ENCODE assay signal across 8 mouse cellular contexts in genomic region chr3:89395419-89395805, GRCm38 (mm10). TPM values are rescaled to one million over a fixed set of nuclear protein-coding genes. Genes with fewer than 3 reads are reported as not detected.
A peak's percentile ranks its signal among the peaks of the same experiment; 100 is the strongest.
DNase-seq lines count a peak whose midpoint lies in the region; ATAC-seq and TF ChIP-seq lines count a peak whose summit lies in the region.

No protein-coding gene starts in this region.

- peak overlapping the region; percentile 65 for H3K4me3 ChIP-seq in kidney, adult 2 months (ENCODE audit: insufficient read depth, low read depth, low read length)
- H3K4me3 ChIP-seq in embryonic facial prominence, embryonic 11.5 days (ENCODE audit: low read depth, low read length): peak overlapping the region; percentile 45
- peak overlapping the region; percentile 77 for H3K4me3 ChIP-seq in intestine, embryonic 16.5 days (ENCODE audit: low read length)
- H3K4me3 ChIP-seq in midbrain, embryonic 15.5 days: peak overlapping the region; percentile 46; the same call in 1 of the 2 replicates

- no peak for TF ChIP-seq CTCF in kidney, adult 2 months (conservative IDR thresholded peaks at IDR 0.05; ENCODE audit: insufficient read depth, insufficient read length, low read depth, low read length)

- peak; percentile 32 for DNase-seq in kidney, adult 2 months
- no peak for DNase-seq in kidney, adult 8-10 months
- DNase-seq in embryonic facial prominence, embryonic 11.5 days (ENCODE audit: low spot score): peak; percentile 28
- DNase-seq in left cerebral cortex, postnatal 25 days (ENCODE audit: low spot score in 2 of 2): no peak
- no peak for DNase-seq in frontal cortex, postnatal 10 days (ENCODE audit: low spot score in 2 of 2)
- DNase-seq in ovary, adult 18-20 months (ENCODE audit: low spot score): no peak

- H3K9ac ChIP-seq in embryonic facial prominence, embryonic 11.5 days (replicated peaks; ENCODE audit: low read length): peak overlapping the region; percentile 50; the same call in 1 of the 2 replicates
- peak overlapping the region; percentile 78 for H3K9ac ChIP-seq in intestine, embryonic 16.5 days (ENCODE audit: low read depth, low read length)
- no peak overlapping the region for H3K9ac ChIP-seq in midbrain, embryonic 15.5 days

- TF ChIP-seq POLR2A in kidney, adult 2 months (IDR thresholded peaks at IDR 0.05; ENCODE audit: low read depth, low read length): no peak

- H3K27ac ChIP-seq in kidney, adult 2 months (ENCODE audit: insufficient read depth, low read depth, low read length): peak overlapping the region; percentile 93
- H3K27ac ChIP-seq in embryonic facial prominence, embryonic 11.5 days (replicated peaks; ENCODE audit: low read depth, low read length): no peak overlapping the region
- H3K27ac ChIP-seq in intestine, embryonic 16.5 days (ENCODE audit: low read length): peak overlapping the region; percentile 97
- no peak overlapping the region for H3K27ac ChIP-seq in midbrain, embryonic 15.5 days

- no peak for ATAC-seq in embryonic facial prominence, embryonic 11.5 days (replicated peaks; ENCODE audit: insufficient number of reproducible peaks, low FRiP score, low TSS enrichment, low read depth)
- ATAC-seq in intestine, embryonic 16.5 days: no peak
- no peak for ATAC-seq in midbrain, embryonic 15.5 days (replicated peaks)

- peak overlapping the region; percentile 83 for H3K4me2 ChIP-seq in embryonic facial prominence, embryonic 11.5 days (ENCODE audit: low read depth, low read length)
- H3K4me2 ChIP-seq in intestine, embryonic 16.5 days (ENCODE audit: low read depth, low read length): peak overlapping the region; percentile 99
- peak overlapping the region; percentile 100 for H3K4me2 ChIP-seq in midbrain, embryonic 15.5 days

- H3K27me3 ChIP-seq in kidney, adult 2 months (replicated peaks; ENCODE audit: control insufficient read depth, insufficient read depth, low read length): no peaks in the 10 kb centered on the region
- H3K27me3 ChIP-seq in embryonic facial prominence, embryonic 11.5 days (ENCODE audit: control insufficient read depth, insufficient read depth, low read length): peaks cover 20% of the 10 kb centered on the region
- H3K27me3 ChIP-seq in intestine, embryonic 16.5 days (replicated peaks; ENCODE audit: control insufficient read depth, insufficient read depth, low read length): no peaks in the 10 kb centered on the region
- H3K27me3 ChIP-seq in midbrain, embryonic 15.5 days (replicated peaks): peaks cover 24% of the 10 kb centered on the region

- peaks cover 13% of the 10 kb centered on the region; the same call in 1 of the 2 replicates for H3K4me1 ChIP-seq in kidney, adult 2 months (ENCODE audit: control insufficient read depth, insufficient read depth, low read length)
- H3K4me1 ChIP-seq in embryonic facial prominence, embryonic 11.5 days (ENCODE audit: control insufficient read depth, insufficient read depth, low read length): peaks cover 16% of the 10 kb centered on the region
- peaks cover 29% of the 10 kb centered on the region for H3K4me1 ChIP-seq in intestine, embryonic 16.5 days (ENCODE audit: control insufficient read depth, insufficient read depth, low read length)
- peaks cover 65% of the 10 kb centered on the region for H3K4me1 ChIP-seq in midbrain, embryonic 15.5 days

- H3K36me3 ChIP-seq in kidney, adult 2 months (ENCODE audit: control insufficient read depth, insufficient read depth, low read length): no peaks in the 10 kb centered on the region
- H3K36me3 ChIP-seq in embryonic facial prominence, embryonic 11.5 days (replicated peaks; ENCODE audit: control insufficient read depth, insufficient read depth, low read depth, low read length): no peaks in the 10 kb centered on the region
- no peaks in the 10 kb centered on the region for H3K36me3 ChIP-seq in intestine, embryonic 16.5 days (ENCODE audit: control insufficient read depth, insufficient read depth, low read length)
- no peaks in the 10 kb centered on the region for H3K36me3 ChIP-seq in midbrain, embryonic 15.5 days (replicated peaks)

- intact Hi-C loops in left cerebral cortex, postnatal 25 days (cut with DNase I): no loop called here

- no peaks in the 10 kb centered on the region for H3K9me3 ChIP-seq in embryonic facial prominence, embryonic 11.5 days (replicated peaks; ENCODE audit: control insufficient read depth, low read length)
- H3K9me3 ChIP-seq in intestine, embryonic 16.5 days (ENCODE audit: control insufficient read depth, low read length): no peaks in the 10 kb centered on the region
- H3K9me3 ChIP-seq in midbrain, embryonic 15.5 days: no peaks in the 10 kb centered on the region

- 7% methylated on average over 10 of the region's 10 CpGs for WGBS in kidney, adult 2 months
- WGBS in embryonic facial prominence, embryonic 11.5 days: under 1% methylated on average over 10 of the region's 10 CpGs
- 3% methylated on average over 10 of the region's 10 CpGs for WGBS in intestine, embryonic 16.5 days
- WGBS in midbrain, embryonic 15.5 days: 5% methylated on average over 10 of the region's 10 CpGs

RNA-seq across cellular contexts. Expression of gene Zbtb7b, which starts 0.8 kb away (rescaled TPM):
- polyA plus RNA-seq in kidney, adult 2 months (2012; rRNA removed): 54.3 and 58.8 TPM in 2 replicates
- polyA plus RNA-seq in embryonic facial prominence, embryonic 11.5 days (2014; fragmentation: Nextera tagmentation; extraction: Ambion mirVana): 0.49 and 1.1 TPM in 2 replicates
- 10.0 and 11.3 TPM in 2 replicates for polyA plus RNA-seq in intestine, embryonic 16.5 days (2015; fragmentation: Nextera tagmentation; extraction: Ambion mirVana)
- polyA plus RNA-seq in midbrain, embryonic 15.5 days (2015; fragmentation: Nextera tagmentation; extraction: Ambion mirVana): 0.59 and 0.64 TPM in 2 replicates
- 10 to 100 TPM; 11.9 to 14.8 TPM for total RNA-seq in left cerebral cortex, postnatal 25 days (2021)

RNA-seq across cellular contexts. Expression of gene Lenep, which starts 7.2 kb away (rescaled TPM):
- 0.15 TPM in 1 of 2 replicates, not detected in the other for polyA plus RNA-seq in kidney, adult 2 months (2012; rRNA removed)
- polyA plus RNA-seq in embryonic facial prominence, embryonic 11.5 days (2014; fragmentation: Nextera tagmentation; extraction: Ambion mirVana): 0.80 TPM in 1 of 2 replicates, not detected in the other
- not detected in 2 replicates for polyA plus RNA-seq in intestine, embryonic 16.5 days (2015; fragmentation: Nextera tagmentation; extraction: Ambion mirVana)
- polyA plus RNA-seq in midbrain, embryonic 15.5 days (2015; fragmentation: Nextera tagmentation; extraction: Ambion mirVana): 0.22 and 2.3 TPM in 2 replicates
- total RNA-seq in left cerebral cortex, postnatal 25 days (2021): 1 to 10 TPM in 1 of 2 experiments, not detected in 1; 3.0 TPM

RNA-seq across cellular contexts. Expression of gene Flad1, which starts 16.3 kb away (rescaled TPM):
- 54.6 and 56.7 TPM in 2 replicates for polyA plus RNA-seq in kidney, adult 2 months (2012; rRNA removed)
- polyA plus RNA-seq in embryonic facial prominence, embryonic 11.5 days (2014; fragmentation: Nextera tagmentation; extraction: Ambion mirVana): 23.8 and 24.4 TPM in 2 replicates
- polyA plus RNA-seq in intestine, embryonic 16.5 days (2015; fragmentation: Nextera tagmentation; extraction: Ambion mirVana): 44.5 and 53.2 TPM in 2 replicates
- polyA plus RNA-seq in midbrain, embryonic 15.5 days (2015; fragmentation: Nextera tagmentation; extraction: Ambion mirVana): 35.9 and 36.5 TPM in 2 replicates
- 10 to 100 TPM; 32.6 to 32.9 TPM for total RNA-seq in left cerebral cortex, postnatal 25 days (2021)

RNA-seq across cellular contexts. Expression of gene Cks1b, which starts 22.8 kb away (rescaled TPM):
- 6.8 and 7.3 TPM in 2 replicates for polyA plus RNA-seq in kidney, adult 2 months (2012; rRNA removed)
- 648 and 668 TPM in 2 replicates for polyA plus RNA-seq in embryonic facial prominence, embryonic 11.5 days (2014; fragmentation: Nextera tagmentation; extraction: Ambion mirVana)
- polyA plus RNA-seq in intestine, embryonic 16.5 days (2015; fragmentation: Nextera tagmentation; extraction: Ambion mirVana): 269 and 311 TPM in 2 replicates
- 86.7 and 91.2 TPM in 2 replicates for polyA plus RNA-seq in midbrain, embryonic 15.5 days (2015; fragmentation: Nextera tagmentation; extraction: Ambion mirVana)
- total RNA-seq in left cerebral cortex, postnatal 25 days (2021): 1 to 10 TPM; 1.9 to 3.1 TPM

RNA-seq across cellular contexts. Expression of gene Shc1, which starts 22.8 kb away (rescaled TPM):
- 53.2 and 57.2 TPM in 2 replicates for polyA plus RNA-seq in kidney, adult 2 months (2012; rRNA removed)
- 43.6 and 53.0 TPM in 2 replicates for polyA plus RNA-seq in embryonic facial prominence, embryonic 11.5 days (2014; fragmentation: Nextera tagmentation; extraction: Ambion mirVana)
- 85.4 and 89.1 TPM in 2 replicates for polyA plus RNA-seq in intestine, embryonic 16.5 days (2015; fragmentation: Nextera tagmentation; extraction: Ambion mirVana)
- polyA plus RNA-seq in midbrain, embryonic 15.5 days (2015; fragmentation: Nextera tagmentation; extraction: Ambion mirVana): 17.2 and 19.8 TPM in 2 replicates
- 10 to 100 TPM; 10.7 to 14.6 TPM for total RNA-seq in left cerebral cortex, postnatal 25 days (2021)

Comparison
In these comparisons a context has a peak if more than half of its experiments do, and no peak if none do; other contexts are left out.
1. DNase-seq: peak in kidney, adult 2 months (single experiment) and embryonic facial prominence, embryonic 11.5 days (single experiment); none in kidney, adult 8-10 months (0 of 2), left cerebral cortex, postnatal 25 days (0 of 2), frontal cortex, postnatal 10 days (0 of 2) and ovary, adult 18-20 months (single experiment).
2. H3K27ac ChIP-seq: peak in kidney, adult 2 months (single experiment) and intestine, embryonic 16.5 days (single experiment); none in embryonic facial prominence, embryonic 11.5 days (single experiment) and midbrain, embryonic 15.5 days (single experiment).
3. Peak in every context shown above with its lines, with median percentiles within 50 percentile points of each other: H3K4me3 ChIP-seq and H3K4me2 ChIP-seq.